Mouse (Mus musculus): ENCODE data around the gene Tcf7l1.

DNA sequence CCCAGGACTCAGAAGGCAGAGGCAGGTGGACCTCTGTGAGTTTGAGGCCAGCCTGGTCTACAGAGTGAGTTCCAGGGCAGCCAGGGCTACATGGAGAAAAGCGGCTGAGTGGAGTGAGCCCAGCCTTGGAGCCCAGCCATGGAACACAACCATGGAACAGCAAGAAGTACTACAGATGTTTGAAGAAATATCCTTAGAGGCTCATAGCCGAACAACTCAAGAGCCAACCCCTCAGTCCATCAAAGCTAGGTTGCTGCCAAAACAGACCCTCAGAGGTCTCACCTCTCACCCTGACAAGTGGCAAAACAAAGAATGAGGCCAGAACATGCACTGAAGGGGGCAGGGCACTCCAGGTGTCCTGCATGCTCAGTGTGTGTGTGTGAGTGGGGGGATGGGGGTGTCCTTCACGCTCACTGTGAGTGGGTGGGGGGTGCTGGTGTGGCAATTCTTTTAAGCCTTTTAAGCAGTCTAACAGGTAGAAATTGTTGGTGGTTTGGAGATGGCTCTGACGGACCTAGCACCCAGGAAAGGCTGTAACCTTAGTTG lies 104.7 kb downstream of the Tcf7l1 start:
- no peak for TF ChIP-seq CTCF (IDR thresholded peaks at IDR 0.05; ENCODE audit: low read depth)
- TF ChIP-seq EP300 (IDR thresholded peaks at IDR 0.05; ENCODE audit: low read depth), result no peak
